Mouse (Mus musculus) embryonic fibroblast, embryonic 13.5 days (primary cell): ENCODE results near the gene Trim3.

Experiments
- CTCF ChIP-seq: IDR thresholded peaks from 2 replicates; pipeline ENCODE4 v1.5.1; 2011; ENCODE audit warnings: mild to moderate bottlenecking, control low read depth, low read length, moderate library complexity, borderline replicate concordance; ENCODE audit not compliant: insufficient read depth
- POLR2A ChIP-seq: IDR thresholded peaks from 2 replicates; pipeline ENCODE4 v1.6.1; 2011; ENCODE audit warnings: low read depth, mild to moderate bottlenecking, control low read depth, low read length, moderate library complexity

DNA sequence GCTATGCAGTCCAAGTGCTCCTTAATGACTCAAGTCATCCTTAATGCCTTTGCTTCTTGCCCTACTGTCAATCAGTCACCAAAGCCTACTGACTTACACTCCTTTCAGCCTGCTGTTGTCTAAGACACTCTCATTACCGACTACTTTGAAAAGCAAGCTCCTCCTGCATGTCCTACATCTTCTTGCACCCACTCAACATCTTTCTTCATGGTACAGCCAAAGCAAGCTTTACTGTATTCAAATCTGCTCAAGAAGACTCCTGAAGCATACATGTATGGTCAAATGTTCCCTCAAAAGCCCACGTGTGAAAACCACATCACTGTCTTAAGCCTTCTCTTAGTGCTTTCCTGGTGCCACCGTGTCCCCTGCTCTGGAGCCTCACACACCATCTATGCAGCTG is 70.0 kb downstream of the Trim3 start:
- TF ChIP-seq CTCF, result no peak
- TF ChIP-seq POLR2A, result no peak
